Mouse (Mus musculus) heart, embryonic 10.5 days (tissue): ENCODE measurements at regions not wholly inside any gene's neighbourhood (a gene's known extent, or its start where the extent isn't known, plus 50 kb on each side); places are given as distances from the start of the nearest gene placed in this dataset.

ENCODE experiments used
- DNase-seq: peaks from one replicate; pipeline ENCODE4 v3.0.0-alpha.2; 2017; ENCODE audit warnings: low spot score
- H3K27ac ChIP-seq: fragments of 300-500 bp; sonication (generic); 2 replicates; pipeline ENCODE4 v1.5.1; 2016; ENCODE audit warnings: mild to moderate bottlenecking
- H3K27me3 ChIP-seq: fragments of 300-500 bp; sonication (generic); 2 replicates; pipeline ENCODE4 v1.6.1; 2016; ENCODE audit warnings: mild to moderate bottlenecking; ENCODE audit not compliant: poor library complexity, insufficient read depth, severe bottlenecking
- H3K36me3 ChIP-seq: fragments of 300-500 bp; sonication (generic); 2 replicates; pipeline ENCODE4 v1.6.1; 2016; ENCODE audit warnings: mild to moderate bottlenecking, moderate library complexity
- H3K4me1 ChIP-seq: fragments of 300-500 bp; sonication (generic); 2 replicates; pipeline ENCODE4 v1.6.1; 2016; ENCODE audit warnings: mild to moderate bottlenecking
- H3K4me3 ChIP-seq: fragments of 300-500 bp; sonication (generic); 2 replicates; pipeline ENCODE4 v1.5.1; 2016; ENCODE audit warnings: mild to moderate bottlenecking, moderate library complexity
- H3K9me3 ChIP-seq: fragments of 300-500 bp; sonication (generic); 2 replicates; pipeline ENCODE4 v1.6.1; 2016; ENCODE audit warnings: mild to moderate bottlenecking, moderate library complexity
- WGBS: fragments of 180-500 bp; shearing (Covaris S2); methylation state at CpG from one replicate; pipeline ENCODE4 v1.1.7; 2016; 5-methylcytosine and 5-hydroxymethylcytosine counted together

- Histone ChIP-seq H3K9me3 (no peaks in the 10 kb centered on the region), H3K4me3 (no peak overlapping the region), H3K36me3 (no peaks in the 10 kb centered on the region), H3K27me3 (no peaks in the 10 kb centered on the region), H3K27ac (no peak overlapping the region), H3K4me1 (peaks cover 13% of the 10 kb centered on the region; the same call in 1 of the 2 replicates)
- 75% methylated on average over 8 of the region's 8 CpGs for WGBS
- DNase-seq, result no peak
Observed at GRCm38 (mm10) chr10:111893941-111894340, 78.5 kb upstream of the Krr1 start.

- H3K36me3 ChIP-seq, result no peaks in the 10 kb centered on the region
- H3K4me1 ChIP-seq, result peaks cover 28% of the 10 kb centered on the region
- no peak overlapping the region for H3K4me3 ChIP-seq
- no peaks in the 10 kb centered on the region for H3K9me3 ChIP-seq
- no peaks in the 10 kb centered on the region for H3K27me3 ChIP-seq
- no peak overlapping the region for H3K27ac ChIP-seq
- DNase-seq, result no peak
- 51% methylated on average over 3 of the region's 3 CpGs for WGBS
Observed at GRCm38 (mm10) chr10:111897361-111897760, 75.1 kb upstream of the Krr1 start.

- Histone ChIP-seq H3K4me3 (0 out of 2 replicates have a peak overlapping the region, but pooled peaks have one; percentile 3), H3K27ac (peak overlapping the region; percentile 52)
- 57% methylated on average over 17 of the region's 17 CpGs for WGBS
Observed at GRCm38 (mm10) chr10:111900723-111901716, 71.4 kb upstream of the Krr1 start.

GRCm38 (mm10) chr10:111903956-111904355, 68.5 kb upstream of the Krr1 start:
- no peaks in the 10 kb centered on the region for H3K9me3 ChIP-seq
- 93% methylated on average over 8 of the region's 8 CpGs for WGBS
- peaks cover 15% of the 10 kb centered on the region for H3K4me1 ChIP-seq
- no peaks in the 10 kb centered on the region for H3K36me3 ChIP-seq
- no peak for DNase-seq
- no peaks in the 10 kb centered on the region for H3K27me3 ChIP-seq
- no peak overlapping the region for H3K4me3 ChIP-seq
- no peak overlapping the region for H3K27ac ChIP-seq

More at GRCm38 (mm10) chr10:111900723-111901716, 71.4 kb upstream of the Krr1 start:
- Histone ChIP-seq H3K9me3 (no peaks in the 10 kb centered on the region), H3K4me1 (peaks cover 15% of the 10 kb centered on the region), H3K27me3 (no peaks in the 10 kb centered on the region), H3K36me3 (no peaks in the 10 kb centered on the region)
- DNase-seq, result no peak

GRCm38 (mm10) chr10:111907836-111908235, 64.6 kb upstream of the Krr1 start:
- no peak for DNase-seq
- no peaks in the 10 kb centered on the region for H3K36me3 ChIP-seq
- H3K4me1 ChIP-seq, result no peaks in the 10 kb centered on the region
- no peaks in the 10 kb centered on the region for H3K27me3 ChIP-seq
- H3K4me3 ChIP-seq, result no peak overlapping the region
- no peaks in the 10 kb centered on the region for H3K9me3 ChIP-seq
- 77% methylated on average over 5 of the region's 5 CpGs for WGBS
- no peak overlapping the region for H3K27ac ChIP-seq

- no peak for DNase-seq
- no peaks in the 10 kb centered on the region for H3K9me3 ChIP-seq
- no peak overlapping the region for H3K27ac ChIP-seq
- H3K27me3 ChIP-seq, result no peaks in the 10 kb centered on the region
- H3K4me1 ChIP-seq, result no peaks in the 10 kb centered on the region
- WGBS, result 88% methylated on average over 6 of the region's 6 CpGs
- no peak overlapping the region for H3K4me3 ChIP-seq
- no peaks in the 10 kb centered on the region for H3K36me3 ChIP-seq
Observed at GRCm38 (mm10) chr10:111912561-111912960, 59.9 kb upstream of the Krr1 start.

- DNase-seq, result no peak
- Histone ChIP-seq H3K36me3 (no peaks in the 10 kb centered on the region), H3K27me3 (no peaks in the 10 kb centered on the region), H3K9me3 (no peaks in the 10 kb centered on the region), H3K4me3 (no peak overlapping the region), H3K4me1 (no peaks in the 10 kb centered on the region), H3K27ac (no peak overlapping the region)
- WGBS, result 85% methylated on average over 20 of the region's 20 CpGs
Observed at GRCm38 (mm10) chr10:111913066-111913785, 59.2 kb upstream of the Krr1 start.

- Histone ChIP-seq H3K27me3 (no peaks in the 10 kb centered on the region), H3K4me3 (no peak overlapping the region), H3K27ac (no peak overlapping the region), H3K36me3 (no peaks in the 10 kb centered on the region), H3K9me3 (no peaks in the 10 kb centered on the region), H3K4me1 (peaks cover under 1% of the 10 kb centered on the region; the same call in 1 of the 2 replicates)
- no peak for DNase-seq
- WGBS, result 86% methylated on average over 4 of the region's 4 CpGs
Observed at GRCm38 (mm10) chr10:111914231-111914630, 58.2 kb upstream of the Krr1 start.

- Histone ChIP-seq H3K27ac (no peak overlapping the region), H3K36me3 (no peaks in the 10 kb centered on the region), H3K4me3 (no peak overlapping the region), H3K9me3 (no peaks in the 10 kb centered on the region), H3K27me3 (no peaks in the 10 kb centered on the region), H3K4me1 (peaks cover 10% of the 10 kb centered on the region)
- WGBS, result 83% methylated on average over 3 of the region's 3 CpGs
- DNase-seq, result no peak
Observed at GRCm38 (mm10) chr10:111918071-111918507, 54.4 kb upstream of the Krr1 start.

GRCm38 (mm10) chr10:111919475-111919874, 53.0 kb upstream of the Krr1 start:
- Histone ChIP-seq H3K9me3 (no peaks in the 10 kb centered on the region), H3K4me1 (peaks cover 13% of the 10 kb centered on the region), H3K27me3 (no peaks in the 10 kb centered on the region), H3K27ac (no peak overlapping the region), H3K4me3 (no peak overlapping the region), H3K36me3 (no peaks in the 10 kb centered on the region)
- 29% methylated on average over 2 of the region's 2 CpGs for WGBS
- no peak for DNase-seq

- H3K9me3 ChIP-seq, result no peaks in the 10 kb centered on the region
- no peaks in the 10 kb centered on the region for H3K27me3 ChIP-seq
- peaks cover 13% of the 10 kb centered on the region for H3K4me1 ChIP-seq
- no peak for DNase-seq
- H3K36me3 ChIP-seq, result no peaks in the 10 kb centered on the region
- H3K27ac ChIP-seq, result no peak overlapping the region
- H3K4me3 ChIP-seq, result no peak overlapping the region
- WGBS, result 71% methylated on average over 9 of the region's 9 CpGs
Observed at GRCm38 (mm10) chr10:111921492-111921891, 51.0 kb upstream of the Krr1 start.
